Mouse (Mus musculus) G1E-ER4 (cell line): ENCODE data around the gene Nr2c1. TPM values are rescaled to one million over a fixed set of nuclear protein-coding genes. Genes with fewer than 3 reads are reported as not detected.

Experiments
- GATA1 ChIP-seq: IDR thresholded peaks from one replicate; pipeline ENCODE4 v1.8.0; 2012; ENCODE audit warnings: low read length, inconsistent platforms
- polyA plus RNA-seq: library from polyadenylated mRNA; stranded (reverse); fragments of >175 nt; gene quantifications from 2 replicates; pipeline ENCODE4 v1.2.3, GENCODE M21; 2012

Gene Nr2c1
- 1.6 TPM in 2 replicates for polyA plus RNA-seq

DNA sequence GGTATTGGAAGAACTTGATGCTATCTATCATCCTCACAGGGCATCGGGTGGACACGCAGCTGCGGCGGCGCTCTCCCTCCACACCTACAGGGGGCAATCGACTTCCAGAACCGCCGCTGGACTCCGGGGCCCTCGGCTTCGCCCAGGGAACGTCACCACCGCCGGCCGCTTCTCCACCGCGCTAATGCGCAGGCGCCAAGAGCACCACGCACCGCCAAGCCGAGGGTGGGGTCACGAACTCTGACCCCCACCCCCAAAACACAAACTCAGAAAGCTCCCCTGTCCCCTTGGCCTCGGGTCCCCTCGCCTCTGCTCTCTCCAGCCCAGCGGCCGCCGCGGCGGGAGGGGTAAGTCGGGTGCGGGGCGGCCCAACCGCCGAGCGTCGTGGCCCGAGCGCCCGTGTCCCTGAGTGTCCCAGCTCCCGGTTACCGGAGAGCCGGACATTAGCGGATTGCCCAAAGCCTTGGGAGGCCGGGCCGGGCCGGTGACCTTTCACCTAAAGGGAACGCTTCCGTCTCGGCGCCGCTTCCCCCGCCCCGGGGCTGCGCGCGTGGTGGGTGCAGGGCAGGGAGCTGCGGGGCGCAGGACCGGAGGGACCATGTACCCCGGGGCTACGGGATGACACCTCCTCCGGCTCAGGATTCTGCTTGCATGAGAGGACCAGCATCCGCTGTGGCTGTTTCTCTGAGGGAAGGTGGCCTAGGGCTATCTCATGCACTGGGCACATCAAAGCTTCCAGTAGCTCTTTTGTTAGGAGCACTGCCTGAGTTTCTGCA, at the start of gene Nr2c1:
Nr2c1 (plus strand) TSS at position 268 of the 776 bp plus-strand sequence.
- TF ChIP-seq GATA1: no peak

DNA sequence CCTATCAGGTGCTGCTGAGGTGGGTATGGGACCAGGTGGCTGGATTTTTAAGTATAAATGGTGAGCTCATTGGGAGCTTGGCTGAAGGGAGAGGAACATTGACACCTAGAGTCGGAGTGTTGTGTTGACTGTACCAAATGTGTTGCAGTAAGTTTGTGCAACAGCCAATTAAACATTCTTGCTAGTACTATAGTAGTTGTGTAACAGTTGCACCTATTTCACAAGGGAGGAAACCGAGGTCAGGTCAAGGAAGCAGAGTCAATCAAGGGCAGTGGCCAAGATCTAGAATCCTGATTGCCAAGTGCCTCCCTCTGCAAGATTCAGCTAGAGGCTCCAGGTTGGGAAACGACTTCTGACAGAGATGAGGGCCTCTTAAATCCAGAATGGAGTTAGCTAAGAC, 49.7 kb upstream of the Nr2c1 start:
- no peak for TF ChIP-seq GATA1

DNA sequence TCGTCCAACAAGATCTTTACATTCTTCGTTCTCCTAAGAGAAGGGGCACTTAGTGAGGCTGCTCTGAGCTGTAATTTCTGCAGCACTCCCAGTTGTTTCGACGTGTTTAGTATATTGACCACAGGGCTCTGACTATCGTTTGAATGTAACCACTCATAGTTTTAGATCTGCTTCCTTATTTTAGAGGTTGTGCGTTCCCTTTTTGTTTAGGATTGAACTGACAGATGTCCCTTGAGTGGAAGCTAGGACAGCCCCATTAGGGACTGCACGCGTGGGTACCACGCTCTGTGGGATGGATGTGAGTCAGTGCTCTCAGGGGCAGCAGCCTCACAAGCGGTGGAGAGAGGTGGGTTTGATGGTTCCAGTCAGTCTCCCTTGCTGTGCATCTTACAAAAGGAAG, 42.3 kb upstream of the Nr2c1 start:
- TF ChIP-seq GATA1: no peak

DNA sequence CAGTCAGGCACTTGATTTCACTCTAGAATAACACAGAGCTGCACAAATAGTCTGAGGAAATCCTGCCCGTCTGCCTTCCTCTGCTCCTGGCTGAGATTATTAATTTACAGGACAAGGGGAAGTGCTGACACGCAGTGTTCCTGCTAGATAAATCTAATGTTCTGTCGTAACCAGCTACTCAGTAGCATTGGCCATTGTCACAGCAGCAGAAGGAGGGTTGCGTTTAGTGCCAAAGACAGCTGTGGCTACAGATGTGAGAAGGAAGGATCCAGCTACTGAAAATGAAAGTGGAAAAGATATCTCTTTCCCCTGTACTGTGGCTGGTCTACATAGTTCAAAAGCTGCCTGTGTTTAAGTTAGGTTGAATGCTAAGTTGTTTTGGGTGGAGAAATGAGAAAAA, 40.7 kb upstream of the Nr2c1 start:
- TF ChIP-seq GATA1: no peak

DNA sequence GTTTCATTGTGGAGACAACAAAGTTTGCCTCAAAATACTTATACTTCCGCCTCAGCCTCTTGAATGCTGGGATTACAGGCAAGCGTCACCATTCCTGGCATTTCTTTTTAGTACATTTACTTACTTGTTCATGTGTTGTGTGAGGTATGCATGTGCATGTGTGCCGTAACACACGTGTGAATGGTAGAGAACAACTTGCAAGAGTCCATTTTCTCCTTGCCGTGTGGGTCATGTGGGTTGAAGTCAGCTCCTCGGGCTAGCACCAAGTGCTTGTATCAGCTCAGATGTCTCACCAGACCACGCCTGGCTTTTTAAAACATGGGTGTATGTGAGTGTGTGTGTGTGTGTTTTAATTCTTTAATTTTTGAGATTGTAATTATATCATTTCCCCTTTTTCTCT, 40.2 kb upstream of the Nr2c1 start:
- TF ChIP-seq GATA1: no peak

DNA sequence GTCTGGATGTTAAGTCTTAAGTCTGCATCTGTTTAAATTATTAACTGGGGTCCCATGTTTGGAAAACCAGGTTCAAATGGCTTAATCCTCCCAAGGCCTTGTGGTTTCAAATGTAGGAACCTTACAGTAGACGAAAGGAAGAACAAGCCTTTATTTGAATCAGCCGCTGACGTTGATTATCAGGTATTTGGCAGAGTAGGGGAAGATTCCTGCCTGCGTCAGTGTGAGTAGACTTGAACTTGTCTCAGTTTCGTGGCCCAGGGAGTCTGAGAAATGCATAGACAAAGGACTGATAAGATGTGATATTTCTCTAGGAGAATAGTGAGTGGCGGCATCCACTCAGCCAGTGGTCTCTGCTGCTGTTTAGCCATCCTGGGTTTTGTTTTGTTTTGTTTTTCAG, 39.0 kb upstream of the Nr2c1 start:
- TF ChIP-seq GATA1: no peak

DNA sequence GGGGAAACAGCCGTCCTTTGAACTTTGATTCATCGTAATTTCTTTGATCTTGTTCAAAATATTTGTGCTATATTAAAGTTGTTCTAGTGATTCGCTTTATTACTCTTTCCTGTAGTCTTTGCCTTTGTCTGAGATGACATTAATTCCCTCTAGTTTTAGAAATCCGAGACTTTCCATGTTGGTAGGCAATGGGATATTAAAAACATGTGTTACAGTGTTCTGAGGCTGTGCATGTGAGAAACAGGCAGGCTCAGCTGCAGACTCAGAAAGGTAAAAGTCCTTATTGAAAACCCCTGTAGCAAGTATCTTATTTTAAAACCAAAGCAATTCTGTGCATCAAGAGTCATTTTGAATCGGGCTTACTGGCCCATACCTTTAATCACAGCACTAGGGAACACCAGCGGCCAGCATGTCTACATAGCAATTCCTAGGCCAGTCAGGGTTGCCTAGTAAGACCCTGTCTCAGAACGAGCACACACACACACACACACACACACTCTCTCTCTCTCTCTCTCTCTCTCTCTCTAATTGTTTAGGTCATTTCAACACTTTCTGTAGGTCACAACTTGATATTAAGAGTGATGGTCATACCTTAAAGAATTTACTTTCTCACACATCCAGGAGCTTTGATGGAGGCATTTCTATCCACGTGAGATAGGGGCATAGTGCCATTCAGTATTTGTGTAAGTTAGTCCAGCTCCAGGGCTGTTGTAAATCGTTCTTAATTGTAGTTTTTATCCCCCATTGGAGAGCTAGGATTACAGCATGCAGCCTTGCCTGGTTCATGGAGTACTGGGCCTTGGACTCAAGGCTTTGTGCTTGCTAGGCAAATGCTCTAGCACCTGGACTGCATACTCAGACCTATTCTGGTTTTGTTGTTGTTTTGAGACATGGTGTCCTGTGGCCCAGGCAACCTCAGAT, 36.7 kb upstream of the Nr2c1 start:
- no peak for TF ChIP-seq GATA1

DNA sequence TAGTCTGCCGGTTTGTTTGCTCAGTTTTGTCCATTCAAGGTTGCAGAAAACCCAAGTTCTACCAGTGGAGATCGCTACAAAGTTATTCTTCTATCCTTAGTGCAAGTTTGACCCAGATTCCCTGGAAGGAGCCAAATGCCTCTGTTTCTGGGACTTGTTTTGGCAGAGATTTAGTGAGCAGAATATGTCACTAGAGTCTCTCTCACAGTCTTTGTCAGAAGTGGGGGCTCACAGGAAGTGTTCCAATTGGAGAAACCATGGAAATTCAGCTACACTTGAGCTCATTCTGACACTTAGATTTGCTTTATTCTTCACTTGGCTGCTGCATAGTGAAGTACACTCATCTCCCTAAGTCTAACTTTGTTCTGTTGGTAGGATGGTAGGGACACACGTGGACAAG, 35.6 kb upstream of the Nr2c1 start:
- no peak for TF ChIP-seq GATA1

DNA sequence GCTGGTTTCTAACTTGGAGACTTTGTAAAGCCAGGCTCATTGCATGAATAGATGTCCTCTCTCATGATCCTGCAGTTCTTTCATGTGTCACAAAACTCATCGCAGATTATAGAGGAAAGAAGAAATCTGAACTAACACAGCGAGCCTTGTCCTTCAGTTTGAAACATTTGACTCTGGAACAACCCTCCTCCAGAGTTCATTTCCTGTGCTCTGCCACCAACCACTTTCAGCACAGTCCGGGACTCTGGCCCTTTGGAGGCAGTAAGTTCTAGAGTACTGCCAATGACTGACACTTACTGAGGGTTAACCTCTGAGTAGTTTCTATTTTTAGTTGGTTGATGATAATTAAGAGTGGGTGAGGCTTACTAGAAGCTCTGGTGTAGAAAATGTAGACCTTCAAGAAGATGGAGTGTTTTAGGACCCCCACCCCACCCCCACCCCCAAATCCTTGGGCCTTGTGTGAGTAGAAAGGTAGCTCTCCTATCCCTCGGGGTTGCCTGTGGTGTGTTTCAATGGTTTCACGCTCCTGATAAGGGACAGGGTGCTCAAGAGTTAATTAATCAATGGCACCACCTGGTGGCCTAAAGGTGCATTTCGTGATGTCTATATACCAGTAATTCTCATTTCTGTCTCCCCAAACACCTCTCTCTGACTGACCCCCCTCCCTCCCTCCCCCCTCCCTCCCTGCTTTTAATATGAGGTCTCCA, 31.8 kb upstream of the Nr2c1 start:
- TF ChIP-seq GATA1: no peak

DNA sequence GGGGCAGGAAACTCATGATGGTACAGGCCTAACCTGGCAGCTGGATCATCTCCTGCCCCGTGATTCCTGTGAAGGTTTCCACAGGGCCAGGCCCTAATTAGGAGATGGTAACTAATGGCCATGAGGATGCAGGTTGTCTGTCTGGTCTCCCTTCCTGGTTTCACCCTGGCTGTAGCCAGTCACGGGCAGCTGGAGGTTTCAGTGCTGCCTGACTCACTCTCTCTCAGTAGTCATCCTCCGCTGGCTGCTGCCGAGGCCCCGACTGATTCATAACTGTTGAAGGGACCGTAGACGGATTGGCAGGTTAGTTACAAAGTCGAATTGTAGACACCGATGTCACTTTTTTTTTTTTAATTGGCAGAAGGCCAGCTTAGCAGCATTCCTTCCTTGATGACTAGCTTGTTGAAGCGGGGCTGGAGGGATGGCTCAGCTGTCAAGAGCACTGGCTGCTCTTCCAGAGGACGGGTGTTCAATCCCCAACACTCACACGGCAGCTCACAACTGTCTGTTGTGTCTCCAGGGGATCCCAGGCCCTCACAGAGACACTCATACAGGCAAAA, 31.0 kb upstream of the Nr2c1 start:
- TF ChIP-seq GATA1: no peak

DNA sequence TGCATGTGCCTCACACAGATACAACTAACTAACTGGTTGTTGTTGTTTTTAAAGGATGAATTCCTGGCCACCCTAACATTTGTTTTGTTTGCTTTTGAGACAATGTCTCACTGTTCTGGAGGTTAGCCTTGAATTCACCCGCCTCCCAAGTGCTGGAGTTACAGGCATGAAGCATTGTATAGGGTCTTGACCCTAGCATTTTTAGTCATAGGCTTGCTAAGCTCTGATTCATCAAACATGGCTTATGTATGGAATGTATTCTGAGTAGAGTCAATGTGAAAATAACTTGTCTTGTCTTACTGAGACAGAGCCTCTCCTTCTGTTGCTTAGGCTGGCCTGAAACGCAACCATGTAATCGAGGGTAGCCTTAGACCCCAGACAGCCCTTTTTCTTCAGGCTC, 29.9 kb upstream of the Nr2c1 start:
- no peak for TF ChIP-seq GATA1

DNA sequence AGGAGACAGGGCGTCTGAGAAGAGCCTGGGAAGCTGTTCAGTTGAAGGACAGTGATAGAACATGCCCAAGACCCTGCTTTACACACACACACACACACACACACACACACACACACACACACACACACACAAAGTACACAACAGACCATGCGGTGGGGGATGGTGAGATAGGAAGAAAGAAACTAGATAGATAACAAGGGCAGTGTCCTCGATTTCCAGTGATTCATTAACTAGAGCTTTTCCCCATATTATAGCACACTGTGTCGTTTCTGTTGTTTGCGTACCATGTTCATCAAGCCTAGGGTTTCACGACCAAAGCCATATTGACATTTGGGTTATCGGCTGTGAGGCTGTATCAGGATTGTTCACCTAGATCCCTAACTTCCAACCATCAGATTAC, 28.8 kb upstream of the Nr2c1 start:
- TF ChIP-seq GATA1: no peak

DNA sequence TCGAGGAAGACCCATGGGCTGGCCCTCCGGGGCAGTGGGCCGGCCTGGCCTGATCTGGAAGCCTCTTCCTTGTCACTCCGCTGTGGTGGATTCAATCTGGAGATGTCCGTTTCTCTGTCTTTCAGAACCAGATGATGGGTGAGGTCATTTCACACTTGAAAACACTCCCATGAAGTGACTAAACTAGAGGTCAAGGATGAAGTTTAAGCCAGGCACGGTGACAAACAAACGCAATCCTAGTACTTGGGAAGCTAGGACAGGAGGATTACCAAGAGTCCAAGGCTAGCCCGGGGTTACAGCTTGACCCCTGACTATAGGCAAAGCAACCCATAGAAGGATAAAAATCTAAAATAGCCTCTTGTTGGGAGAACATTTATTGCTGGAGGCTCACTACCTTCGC, 27.1 kb upstream of the Nr2c1 start:
- TF ChIP-seq GATA1: no peak

DNA sequence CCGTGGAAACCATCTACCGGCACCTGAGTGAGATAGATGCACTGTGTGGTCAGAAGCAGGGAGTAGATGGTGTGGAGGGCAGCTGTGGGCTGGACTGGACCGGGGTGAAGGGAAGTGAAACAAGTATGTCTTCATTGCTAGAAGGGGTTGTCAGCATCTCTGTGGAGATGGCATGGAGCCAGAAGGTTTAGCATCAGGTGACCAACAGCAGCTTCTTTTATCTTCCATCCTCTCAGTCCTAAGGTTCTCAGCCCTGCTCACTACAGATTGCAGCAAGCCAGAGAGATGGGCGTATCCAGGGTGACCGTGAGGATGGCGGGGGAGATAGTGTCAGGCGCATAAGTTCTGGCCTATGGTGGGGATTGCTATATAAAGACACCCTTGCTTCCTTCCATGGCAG, 25.2 kb upstream of the Nr2c1 start:
- TF ChIP-seq GATA1: no peak

DNA sequence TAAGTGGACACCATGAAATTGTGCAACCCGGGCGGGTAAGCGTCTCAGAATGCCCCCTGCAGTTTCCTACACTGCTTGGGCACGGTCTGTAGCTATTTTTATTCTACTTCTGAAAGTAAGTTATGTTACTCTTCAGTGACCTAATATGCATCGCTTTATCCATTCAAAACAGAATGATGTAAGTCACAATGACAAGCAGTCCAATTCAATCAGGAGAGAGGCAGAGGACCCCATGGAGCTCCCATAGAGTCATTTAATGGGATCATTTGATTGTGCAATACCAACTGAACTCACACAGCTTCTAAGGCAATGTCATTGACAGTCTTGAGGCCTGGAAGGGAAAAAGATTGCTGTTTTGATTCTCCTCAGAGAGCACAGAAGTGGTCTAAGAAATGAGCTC, 24.2 kb upstream of the Nr2c1 start:
- TF ChIP-seq GATA1: no peak

DNA sequence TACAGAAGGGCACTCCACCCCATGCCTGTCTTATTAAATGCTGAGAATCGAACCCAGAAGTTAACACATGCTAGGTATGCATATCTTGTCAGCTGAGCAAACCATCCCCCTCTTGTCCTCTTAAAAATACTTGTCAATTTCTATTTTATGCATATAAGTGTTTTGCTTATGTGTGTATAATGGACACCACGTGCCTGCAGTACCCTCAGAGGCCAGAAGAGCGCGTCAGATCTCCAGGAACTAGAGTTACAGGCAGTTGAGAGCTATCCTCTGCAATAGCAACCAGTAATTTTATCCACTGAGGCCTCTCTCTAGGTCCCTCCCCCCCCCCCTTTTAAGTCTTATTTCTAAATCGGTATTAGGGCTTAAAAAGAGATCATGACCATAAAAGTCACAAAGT, 23.4 kb upstream of the Nr2c1 start:
- no peak for TF ChIP-seq GATA1
